Mouse (Mus musculus): ENCODE data around the gene Oxld1.

- no peak for TF ChIP-seq POLR2A (IDR thresholded peaks at IDR 0.05; ENCODE audit: low read depth, low read length)
- TF ChIP-seq CTCF (conservative IDR thresholded peaks at IDR 0.05; ENCODE audit: insufficient read depth, insufficient read length, low read depth, low read length) = no peak
These were observed 32.6 kb upstream of the Oxld1 start for GRCm38 (mm10) chr11:120490291-120491046.

All from kidney, adult 2 months (tissue).